Mouse (Mus musculus): ENCODE measurements around the gene Zmym3. TPM values are rescaled to one million over a fixed set of nuclear protein-coding genes. Genes with fewer than 3 reads are reported as not detected.

Gene Zmym3
- 10 to 100 TPM; 12.3 to 22.1 (median 15.8) TPM for polyA plus RNA-seq (2017; shearing (Covaris generic))

GRCm38 (mm10) chrX:101420700-101421095, at the start of gene Zmym3:
TSS of gene Zmym3 (minus strand) at chrX:101420849.
- no peak for ATAC-seq

GRCm38 (mm10) chrX:101451591-101451990, 30.9 kb upstream of the Zmym3 start:
- ATAC-seq = no peak

DNA sequence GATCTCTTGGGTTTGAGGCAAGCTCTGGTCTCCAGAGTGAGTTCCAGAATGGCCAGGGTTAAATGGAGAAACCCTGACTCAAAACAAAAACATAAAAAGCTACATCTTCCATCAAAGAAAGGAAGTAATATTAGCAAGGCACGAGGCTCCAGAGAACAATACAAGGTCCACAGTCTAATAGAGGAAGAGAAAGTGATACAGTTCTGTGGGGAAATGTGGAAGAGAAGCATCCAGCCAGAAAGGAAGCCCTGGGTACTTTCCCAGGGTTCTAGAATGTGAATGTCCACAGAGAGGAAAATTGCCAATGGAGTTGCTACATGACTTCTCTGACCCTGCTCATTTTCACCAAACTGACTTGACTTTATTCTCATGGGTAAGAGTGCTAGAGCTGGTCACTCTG, 30.5 kb upstream of the Zmym3 start:
- no peak for ATAC-seq

DNA sequence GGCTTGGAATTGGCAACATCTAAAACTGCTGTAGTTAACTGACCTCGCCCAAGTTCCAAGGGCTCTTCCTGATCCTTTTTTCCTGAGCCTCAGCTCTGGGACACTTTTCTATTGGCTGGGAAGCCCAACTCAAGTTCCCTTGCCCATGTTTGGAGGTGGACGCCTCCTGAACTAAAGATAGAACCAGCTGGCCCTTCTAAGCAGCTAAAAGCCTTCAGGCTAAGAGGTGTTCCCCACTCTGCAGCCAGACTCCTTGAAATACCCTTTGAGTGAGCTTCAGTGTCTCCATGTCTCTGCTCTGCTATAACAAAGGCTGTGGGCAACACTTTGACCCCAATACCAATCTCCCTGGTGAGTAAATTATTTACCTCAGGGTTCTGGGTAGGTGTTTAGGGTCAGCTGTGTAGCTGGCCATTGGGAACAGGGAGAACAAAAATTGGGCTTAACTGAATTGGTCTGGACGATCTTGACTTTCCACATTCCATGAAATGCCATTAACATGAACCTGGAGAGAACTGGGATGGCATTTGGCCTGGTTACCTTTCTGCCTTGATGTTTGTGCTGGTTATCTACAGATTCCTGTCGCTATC, 28.3 kb upstream of the Zmym3 start, which contains the start of gene Itgb1bp2:
Gene Itgb1bp2, plus strand, starts transcription at position 203 of the 590 bp plus-strand sequence.
- ATAC-seq = no peak

GRCm38 (mm10) chrX:101429976-101430375, 9.3 kb upstream of the Zmym3 start:
- ATAC-seq = no peak

DNA sequence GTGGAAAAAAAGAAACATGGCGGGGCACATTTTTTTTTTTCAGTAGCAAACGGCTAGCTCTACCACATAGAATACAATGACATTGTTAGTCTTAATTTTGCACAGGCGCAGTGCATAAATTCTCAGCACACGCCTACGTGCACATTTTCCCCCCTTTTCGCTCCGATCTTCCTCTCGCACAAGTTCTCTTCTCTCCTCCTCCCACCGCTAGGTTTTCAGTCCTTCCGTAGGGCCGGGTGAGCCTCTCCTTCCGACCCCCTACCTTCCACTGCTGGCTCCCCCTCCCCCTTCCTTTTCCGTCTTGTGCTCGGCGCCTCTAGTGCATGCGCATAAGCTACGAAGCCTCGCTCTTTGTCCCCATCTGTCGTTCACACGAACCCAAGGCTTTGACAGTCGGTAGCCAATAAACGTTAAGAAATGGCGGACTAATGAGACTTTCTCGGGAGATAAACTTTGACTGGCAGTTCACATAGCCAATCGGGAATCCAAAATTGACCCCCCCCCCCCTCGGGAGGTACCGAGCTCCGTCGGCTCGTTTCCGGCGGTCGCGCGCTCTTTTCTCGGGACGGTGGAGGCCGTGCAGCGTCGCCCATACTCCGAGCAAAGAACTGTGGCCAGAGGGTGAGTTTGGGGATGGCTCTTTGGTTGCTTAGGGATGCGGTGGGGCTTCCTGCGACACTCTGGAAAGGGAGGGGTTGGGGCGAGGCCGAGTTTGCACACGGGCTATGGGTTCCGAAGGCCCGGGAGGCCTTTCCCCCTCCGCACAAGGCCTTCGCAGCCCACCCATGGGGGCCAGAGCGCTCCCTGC, 8.7 kb upstream of the Zmym3 start, which contains the start of gene Nono:
Gene Nono, plus strand, starts transcription at position 177 of the 808 bp plus-strand sequence.
- peak; percentile 90 for ATAC-seq

DNA sequence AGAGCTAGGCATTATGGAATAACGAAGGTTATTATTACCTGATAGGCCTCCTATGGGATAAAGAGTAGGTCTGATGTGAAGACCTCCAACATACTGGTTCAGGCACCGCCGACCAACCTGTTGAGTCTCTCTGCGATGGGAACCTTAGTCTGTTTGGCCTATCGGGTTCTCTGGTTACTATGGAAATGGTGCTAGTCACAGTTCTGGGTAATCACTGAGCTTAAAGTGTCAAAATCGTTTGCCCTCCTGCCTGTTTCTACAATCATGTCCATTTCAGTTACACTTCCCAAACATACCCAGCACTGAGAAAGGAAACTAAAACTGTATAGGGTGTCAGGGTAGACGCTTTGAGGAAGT, 8.1 kb upstream of the Zmym3 start:
- peak; percentile 5 for ATAC-seq

GRCm38 (mm10) chrX:101427774-101428173, 7.1 kb upstream of the Zmym3 start:
- ATAC-seq = no peak

GRCm38 (mm10) chrX:101423462-101423861, 2.8 kb upstream of the Zmym3 start:
- ATAC-seq = no peak

GRCm38 (mm10) chrX:101419725-101420699, 637 bp downstream of the Zmym3 start:
- peak; percentile 93 for ATAC-seq

DNA sequence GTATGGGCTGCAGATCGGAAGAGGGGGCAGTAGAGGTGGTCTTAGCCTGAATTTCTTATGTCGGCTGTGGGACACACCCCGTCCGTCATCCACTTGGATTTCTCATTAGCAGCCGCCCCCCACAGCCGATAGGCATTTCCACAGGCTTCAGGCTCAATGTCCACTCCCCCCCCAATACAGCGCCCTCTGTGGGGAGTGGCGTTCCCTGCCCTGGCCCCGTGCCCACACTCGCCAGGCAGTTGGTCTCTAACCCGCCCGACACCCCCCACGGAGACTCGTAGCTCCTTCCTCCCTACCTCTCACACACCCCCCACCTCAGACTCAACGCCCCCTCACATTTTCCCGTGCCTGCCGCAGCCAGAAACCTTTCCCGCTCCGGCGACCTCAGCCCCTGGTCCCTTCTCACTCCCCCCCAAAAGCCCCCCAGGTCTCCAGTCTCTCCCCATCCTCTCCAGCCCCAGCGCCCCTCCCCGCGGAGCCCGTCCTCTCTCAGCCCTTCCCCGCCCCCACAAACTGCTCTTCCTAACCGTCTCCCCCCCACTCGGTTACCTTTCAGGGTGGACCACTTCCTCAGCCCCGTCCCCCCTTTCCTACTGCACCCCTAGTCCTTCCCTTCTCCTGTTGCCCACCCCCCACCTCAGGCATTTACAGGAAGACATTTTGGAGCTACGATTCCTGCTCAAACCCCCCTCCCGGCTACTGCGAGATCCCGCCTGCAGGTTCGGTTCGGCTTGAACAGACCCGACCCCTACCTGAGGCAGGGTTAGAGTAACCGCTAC, 1.5 kb downstream of the Zmym3 start:
- peak; percentile 12 for ATAC-seq

DNA sequence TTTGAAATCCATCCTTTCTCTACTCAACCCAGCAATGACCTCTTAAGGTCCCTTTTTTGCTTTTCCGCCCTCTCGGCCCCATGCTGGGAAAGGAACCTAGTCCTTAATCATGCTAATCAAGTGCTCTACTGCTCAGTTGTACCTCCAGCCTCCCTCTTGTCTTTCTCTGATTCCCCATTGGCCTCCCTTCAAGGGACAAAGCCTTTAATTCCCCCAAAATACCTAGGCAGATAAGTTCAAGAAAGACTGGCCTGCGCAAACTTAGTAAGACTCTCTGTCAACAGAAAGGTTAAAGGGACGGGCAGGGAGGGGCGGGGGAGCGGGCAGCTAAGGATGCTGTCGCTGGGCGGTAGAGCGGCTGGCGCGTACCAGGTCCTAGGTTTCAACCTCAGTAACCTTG, 24.2 kb downstream of the Zmym3 start:
- ATAC-seq = no peak

DNA sequence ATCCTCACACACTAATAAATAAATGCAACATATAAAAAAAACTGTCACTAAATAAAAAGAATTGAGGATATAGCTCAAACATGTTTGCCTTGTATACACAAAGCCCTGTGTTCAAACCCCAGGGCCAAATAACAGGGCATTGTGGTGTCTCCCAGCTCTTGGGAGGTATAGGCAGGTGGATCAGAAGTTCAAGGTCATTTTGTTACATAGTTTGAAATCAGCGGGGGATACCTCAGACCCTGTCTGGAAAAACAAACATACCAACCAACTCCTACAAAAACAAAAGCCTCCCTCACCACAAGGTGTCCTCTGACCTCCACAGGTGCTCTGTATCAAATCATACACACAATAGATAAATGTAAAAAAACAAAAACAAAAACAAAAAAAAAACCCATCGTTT, 26.3 kb downstream of the Zmym3 start:
- ATAC-seq = no peak

DNA sequence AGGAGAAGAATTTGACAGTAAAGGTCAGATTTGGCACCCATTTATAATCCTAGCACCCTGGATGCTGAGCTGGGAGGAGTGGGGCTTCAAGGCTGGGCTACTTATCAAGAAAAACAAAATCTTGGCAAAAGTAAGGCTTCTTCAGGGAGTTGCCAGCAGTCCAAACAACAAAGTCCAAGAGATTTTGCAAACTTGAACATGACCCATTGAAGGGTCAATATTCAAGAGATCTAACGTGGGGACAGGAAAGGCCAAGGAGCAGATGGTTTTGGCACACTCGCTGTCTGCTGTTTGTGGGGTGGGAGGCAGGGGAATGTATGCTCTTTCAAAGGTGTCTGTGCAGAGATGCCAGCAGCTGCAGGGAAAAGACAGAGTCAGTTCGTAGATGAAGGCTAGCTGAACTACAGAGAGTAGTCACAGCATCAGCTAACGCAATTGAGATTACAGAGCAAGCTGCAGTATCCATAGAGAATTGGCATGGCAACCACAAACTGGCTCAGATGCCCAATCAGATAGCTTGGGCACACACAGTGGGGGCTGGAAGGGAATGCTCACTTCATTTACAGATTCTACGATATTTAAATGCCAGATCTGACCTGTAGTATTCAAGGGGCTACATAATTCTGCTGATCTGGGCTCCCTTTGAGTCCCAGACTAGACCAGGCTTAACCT, 31.6 kb downstream of the Zmym3 start:
- ATAC-seq = no peak

DNA sequence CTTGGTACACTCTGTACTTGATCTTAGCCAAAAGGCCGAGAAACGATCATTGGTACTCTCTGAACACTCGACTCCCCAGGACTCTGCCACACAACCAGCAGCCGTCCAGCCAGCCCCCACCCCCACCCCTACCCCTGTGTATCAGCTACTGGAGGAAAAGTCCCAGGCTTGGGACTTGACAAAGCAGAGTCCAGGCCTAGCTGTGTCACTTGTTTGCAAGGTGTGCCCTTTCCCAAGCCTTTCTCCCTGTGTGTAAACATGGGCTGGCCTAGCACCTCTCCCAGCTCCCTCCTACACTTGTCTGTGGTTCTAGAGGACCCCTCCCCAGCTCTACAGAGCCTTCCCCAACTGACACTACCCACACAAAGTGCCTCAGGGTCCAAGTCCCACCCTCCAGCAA, 34.4 kb downstream of the Zmym3 start:
- ATAC-seq = no peak

GRCm38 (mm10) chrX:101384439-101385137, 36.1 kb downstream of the Zmym3 start:
- ATAC-seq = peak; percentile 32

DNA sequence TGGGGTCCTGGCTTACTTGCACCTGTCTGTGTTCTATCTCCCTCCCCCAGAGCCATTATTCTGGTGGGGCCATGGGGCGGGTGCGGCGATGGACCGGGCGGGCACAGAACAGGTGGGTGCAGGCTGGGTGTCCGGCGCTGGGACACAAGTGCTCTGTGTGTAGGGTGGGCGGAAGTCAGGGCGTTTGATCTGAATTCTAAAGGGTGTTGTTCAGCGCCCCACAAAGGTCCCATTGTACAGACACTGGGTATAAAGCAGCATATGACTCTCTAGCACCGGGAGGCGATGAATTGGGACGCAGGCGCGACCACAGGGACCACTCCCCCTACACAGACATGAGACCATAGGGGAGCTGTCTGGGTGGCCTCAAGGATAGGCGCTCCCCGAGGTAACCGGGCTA, 37.2 kb downstream of the Zmym3 start:
- ATAC-seq = no peak

GRCm38 (mm10) chrX:101379744-101380143, 40.9 kb downstream of the Zmym3 start:
- ATAC-seq = no peak

- ATAC-seq = no peak
These were observed 43.6 kb downstream of the Zmym3 start for GRCm38 (mm10) chrX:101377076-101377475.

- no peak for ATAC-seq
These were observed 44.3 kb downstream of the Zmym3 start, which contains the start of gene Gjb1 for GRCm38 (mm10) chrX:101376190-101376968. TSS of gene Gjb1 (plus strand) at chrX:101376378.

All from inflammation-experienced regulatory T-cells, adult 6 months (primary cell).